Mouse (Mus musculus) myocyte (in vitro differentiated cells): ENCODE results near the gene Tmigd3. TPM values are rescaled to one million over a fixed set of nuclear protein-coding genes. Genes with fewer than 3 reads are reported as not detected.

Source experiments
- H3K27me3 ChIP-seq: one replicate; pipeline ENCODE4 v1.6.1; 2011; ENCODE audit not compliant: control insufficient read depth, insufficient read depth, insufficient read length
- H3K36me3 ChIP-seq: one replicate; pipeline ENCODE4 v1.6.1; 2011; ENCODE audit not compliant: control insufficient read depth, insufficient read depth
- H3K4me2 ChIP-seq: one replicate; pipeline ENCODE4 v1.6.1; 2011; ENCODE audit warnings: low read depth, control low read depth
- H3K4me3 ChIP-seq: one replicate; pipeline ENCODE4 v1.5.1; 2011; ENCODE audit warnings: mild to moderate bottlenecking, control low read depth, moderate library complexity
- H3K79me2 ChIP-seq: one replicate; pipeline ENCODE4 v1.6.1; 2011; ENCODE audit not compliant: control insufficient read depth, insufficient read depth
- H3ac ChIP-seq: one replicate; pipeline ENCODE4 v1.6.1; 2011; ENCODE audit not compliant: control insufficient read depth, insufficient read length
- CEBPB ChIP-seq: IDR thresholded peaks from 2 replicates; pipeline ENCODE4 v1.6.1; 2011; ENCODE audit warnings: mild to moderate bottlenecking, moderate library complexity; ENCODE audit not compliant: poor library complexity, insufficient read depth, severe bottlenecking
- E2F4 ChIP-seq: IDR thresholded peaks from one replicate; pipeline ENCODE4 v1.6.1; 2011; ENCODE audit warnings: mild to moderate bottlenecking, control low read depth, moderate library complexity; ENCODE audit not compliant: insufficient read depth
- MAX ChIP-seq: IDR thresholded peaks from one replicate; pipeline ENCODE4 v1.6.1; 2011; ENCODE audit warnings: low read depth, mild to moderate bottlenecking, control low read depth
- MYOD1 ChIP-seq, 3 experiments: IDR thresholded peaks; one replicate each; pipeline ENCODE4 v1.6.1; 2011; ENCODE audit warnings: control low read depth in 2 of 3, low read depth in 2 of 3, mild to moderate bottlenecking in 2 of 3, moderate library complexity in 1 of 3; ENCODE audit not compliant: insufficient read length in 2 of 3, control insufficient read depth in 1 of 3
- MYOG ChIP-seq, 3 experiments: IDR thresholded peaks; one replicate each; pipeline ENCODE4 v1.6.1; 2011; ENCODE audit warnings: control low read depth in 2 of 3, low read depth in 2 of 3, mild to moderate bottlenecking in 2 of 3; ENCODE audit not compliant: insufficient read length in 2 of 3, control insufficient read depth in 1 of 3, insufficient read depth in 1 of 3
- POLR2A ChIP-seq: IDR thresholded peaks from one replicate; pipeline ENCODE4 v1.6.1; 2011; ENCODE audit warnings: low read depth, mild to moderate bottlenecking, control low read depth, moderate library complexity; ENCODE audit not compliant: insufficient read length
- POLR2AphosphoS2 ChIP-seq: IDR thresholded peaks from one replicate; pipeline ENCODE4 v1.6.1; 2011; ENCODE audit warnings: low read depth, control low read depth; ENCODE audit not compliant: insufficient read length
- REST ChIP-seq: IDR thresholded peaks from one replicate; pipeline ENCODE4 v1.6.1; 2011; ENCODE audit warnings: mild to moderate bottlenecking, control low read depth, moderate library complexity; ENCODE audit not compliant: insufficient read depth, insufficient read length
- SRF ChIP-seq: IDR thresholded peaks from one replicate; pipeline ENCODE4 v1.6.1; 2011; ENCODE audit warnings: low read depth; ENCODE audit not compliant: control insufficient read depth, insufficient read length
- TCF12 ChIP-seq: IDR thresholded peaks from one replicate; pipeline ENCODE4 v1.6.1; 2011; ENCODE audit warnings: mild to moderate bottlenecking, control low read depth; ENCODE audit not compliant: poor library complexity, insufficient read depth, severe bottlenecking
- TCF3 ChIP-seq: IDR thresholded peaks from one replicate; pipeline ENCODE4 v1.6.1; 2011; ENCODE audit warnings: low read depth, control low read depth; ENCODE audit not compliant: insufficient read length
- USF1 ChIP-seq: IDR thresholded peaks from one replicate; pipeline ENCODE4 v1.6.1; 2011; ENCODE audit warnings: low read depth, mild to moderate bottlenecking, control low read depth, moderate library complexity
- polyA plus RNA-seq: library from polyadenylated mRNA; unstranded; fragments of >200 nt; fragmentation: generic; extraction: Trizol; gene quantifications from one replicate; pipeline ENCODE4 v1.2.1, GENCODE M21; 2012; ENCODE audit warnings: missing spikeins

Tmigd3 gene
- polyA plus RNA-seq, 1 experiment: 0.48 TPM

DNA sequence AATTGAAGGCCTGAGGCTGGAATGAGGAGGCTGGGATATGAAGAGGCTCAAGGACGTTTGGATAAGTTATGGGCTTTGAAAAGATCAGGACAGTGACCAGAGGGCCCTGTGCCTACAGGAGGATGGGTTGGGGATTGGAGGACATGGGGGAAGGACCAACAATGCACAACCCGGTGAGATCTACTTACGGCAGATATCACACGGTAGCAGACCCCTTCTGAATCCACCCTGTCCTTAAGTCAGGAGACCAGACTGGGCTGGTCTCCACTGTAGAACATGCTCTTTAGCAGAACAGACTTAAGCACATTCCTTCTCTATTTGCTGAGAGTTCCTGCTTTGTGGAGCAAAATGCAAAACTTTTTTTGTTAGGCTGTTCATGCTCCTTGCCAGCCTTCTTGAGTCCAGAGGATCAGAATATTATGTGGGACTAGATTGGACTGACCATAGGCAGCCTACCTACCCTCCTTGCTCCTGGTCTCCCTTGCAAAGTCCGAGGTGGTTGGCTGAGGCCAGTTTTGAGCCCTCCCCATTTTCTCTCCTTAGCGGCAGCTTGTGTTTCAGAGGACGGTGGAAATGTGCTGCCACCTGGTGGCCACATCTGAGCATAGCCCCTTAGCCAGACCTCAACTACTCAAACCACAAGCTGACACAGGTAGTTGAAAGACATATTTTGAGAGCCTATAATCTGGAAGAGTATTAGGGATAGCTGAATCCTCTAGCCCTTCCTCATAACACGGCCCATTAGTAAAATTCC, 28.9 kb downstream of the Tmigd3 start:
- Histone ChIP-seq H3K4me2 (no peak overlapping the region), H3K36me3 (no peaks in the 10 kb centered on the region), H3K27me3 (peaks cover 3% of the 10 kb centered on the region), H3K79me2 (no peaks in the 10 kb centered on the region), H3K4me3 (no peak overlapping the region), H3ac (no peak overlapping the region)
- TF ChIP-seq MAX (no peak), MYOD1 (IDR thresholded peaks at IDR 0.05; ENCODE audit: control insufficient read depth in 1 of 3, insufficient read length in 2 of 3, low read depth in 2 of 3) (no peak), E2F4 (no peak), TCF12 (no peak), TCF3 (no peak), POLR2A (no peak), MYOG (IDR thresholded peaks at IDR 0.05; ENCODE audit: control insufficient read depth in 1 of 3, insufficient read depth in 1 of 3, insufficient read length in 2 of 3, low read depth in 2 of 3) (no peak)

- TF ChIP-seq TCF12 (no peak), SRF (no peak), REST (no peak), USF1 (no peak), POLR2AphosphoS2 (no peak), MAX (no peak), TCF3 (no peak), E2F4 (no peak)
- Histone ChIP-seq H3K4me3 (no peak overlapping the region), H3K79me2 (no peaks in the 10 kb centered on the region), H3K27me3 (peaks cover 7% of the 10 kb centered on the region), H3ac (no peak overlapping the region), H3K36me3 (no peaks in the 10 kb centered on the region), H3K4me2 (no peak overlapping the region)
These were observed 29.6 kb downstream of the Tmigd3 start for GRCm38 (mm10) chr3:105900266-105900665.

- no peak overlapping the region for H3K4me3 ChIP-seq
- no peaks in the 10 kb centered on the region for H3K79me2 ChIP-seq
- H3K4me2 ChIP-seq: no peak overlapping the region
- TF ChIP-seq MAX (no peak), POLR2AphosphoS2 (no peak), MYOD1 (IDR thresholded peaks at IDR 0.05; ENCODE audit: control insufficient read depth in 1 of 3, insufficient read length in 2 of 3, low read depth in 2 of 3) (no peak), TCF3 (no peak), USF1 (no peak), SRF (no peak), TCF12 (no peak), MYOG (IDR thresholded peaks at IDR 0.05; ENCODE audit: control insufficient read depth in 1 of 3, insufficient read depth in 1 of 3, insufficient read length in 2 of 3, low read depth in 2 of 3) (no peak), POLR2A (no peak), CEBPB (no peak), REST (no peak), E2F4 (no peak)
- no peak overlapping the region for H3ac ChIP-seq
- no peaks in the 10 kb centered on the region for H3K36me3 ChIP-seq
- H3K27me3 ChIP-seq: peaks cover 7% of the 10 kb centered on the region
These were observed 30.0 kb downstream of the Tmigd3 start for GRCm38 (mm10) chr3:105900716-105901115.

DNA sequence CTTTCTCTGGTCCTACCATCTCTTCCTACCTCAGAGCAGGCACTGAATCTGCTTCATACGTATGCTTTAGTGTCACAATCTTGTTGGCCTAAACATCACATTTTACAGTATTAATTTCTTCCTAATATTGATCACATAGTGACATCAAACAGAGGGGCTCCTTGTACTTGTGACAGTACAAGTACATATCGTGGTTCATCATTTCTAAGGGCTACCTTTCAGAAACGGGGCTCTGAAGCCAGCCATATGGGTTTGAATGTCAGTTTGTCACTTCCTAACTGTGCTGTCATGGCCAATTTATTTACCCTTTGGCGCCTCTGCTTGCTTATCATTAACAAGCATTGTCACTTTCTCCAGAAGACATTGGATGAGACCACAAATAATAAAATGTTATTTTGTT, 30.8 kb downstream of the Tmigd3 start:
- Histone ChIP-seq H3K27me3 (peaks cover 7% of the 10 kb centered on the region), H3K4me3 (no peak overlapping the region), H3ac (no peak overlapping the region), H3K36me3 (no peaks in the 10 kb centered on the region), H3K79me2 (no peaks in the 10 kb centered on the region), H3K4me2 (no peak overlapping the region)
- TF ChIP-seq MAX (no peak), E2F4 (no peak), TCF3 (no peak), POLR2A (no peak), REST (no peak), SRF (no peak), MYOD1 (IDR thresholded peaks at IDR 0.05; ENCODE audit: control insufficient read depth in 1 of 3, insufficient read length in 2 of 3, low read depth in 2 of 3) (no peak), TCF12 (no peak), POLR2AphosphoS2 (no peak), USF1 (no peak), CEBPB (no peak), MYOG (IDR thresholded peaks at IDR 0.05; ENCODE audit: control insufficient read depth in 1 of 3, insufficient read depth in 1 of 3, insufficient read length in 2 of 3, low read depth in 2 of 3) (no peak)

DNA sequence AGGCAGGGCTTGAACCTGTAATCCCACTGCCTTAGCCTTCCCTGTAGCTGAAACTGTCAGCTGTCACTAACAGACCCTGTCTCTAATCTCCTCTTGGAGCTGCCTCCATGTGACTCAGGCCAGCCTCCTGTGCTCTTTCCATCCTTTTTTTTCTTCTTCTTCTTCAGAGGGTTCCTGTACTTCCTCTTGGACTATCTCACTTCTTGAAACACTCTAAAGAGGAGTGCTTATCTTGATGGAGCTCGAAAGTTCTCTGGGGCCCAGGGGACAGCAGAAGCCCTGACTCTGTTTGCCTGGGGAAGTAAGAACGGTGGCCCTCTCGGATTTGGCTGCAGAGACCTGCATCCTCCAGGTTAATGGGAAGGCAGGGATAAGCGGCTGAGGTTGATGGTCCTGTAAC, 33.5 kb downstream of the Tmigd3 start:
- no peak overlapping the region for H3ac ChIP-seq
- TF ChIP-seq SRF: no peak
- no peak for TF ChIP-seq REST
- TF ChIP-seq MYOG (IDR thresholded peaks at IDR 0.05; ENCODE audit: control insufficient read depth in 1 of 3, insufficient read depth in 1 of 3, insufficient read length in 2 of 3, low read depth in 2 of 3): no peak
- no peak for TF ChIP-seq MYOD1 (IDR thresholded peaks at IDR 0.05; ENCODE audit: control insufficient read depth in 1 of 3, insufficient read length in 2 of 3, low read depth in 2 of 3)
- no peak for TF ChIP-seq TCF12
- TF ChIP-seq MAX: no peak
- no peak for TF ChIP-seq USF1
- TF ChIP-seq E2F4: no peak
- no peak for TF ChIP-seq POLR2A
- TF ChIP-seq TCF3: no peak
- TF ChIP-seq POLR2AphosphoS2: no peak
- no peak for TF ChIP-seq CEBPB
- no peak overlapping the region for H3K4me3 ChIP-seq
- H3K27me3 ChIP-seq: peaks cover 7% of the 10 kb centered on the region
- H3K4me2 ChIP-seq: no peak overlapping the region
- no peaks in the 10 kb centered on the region for H3K36me3 ChIP-seq
- no peaks in the 10 kb centered on the region for H3K79me2 ChIP-seq
